Mouse (Mus musculus): ENCODE data around the gene Fry. TPM values are rescaled to one million over a fixed set of nuclear protein-coding genes. Genes with fewer than 3 reads are reported as not detected.

The Fry gene
- polyA plus RNA-seq, 1 experiment from 2014 or later: 3.2 TPM

DNA sequence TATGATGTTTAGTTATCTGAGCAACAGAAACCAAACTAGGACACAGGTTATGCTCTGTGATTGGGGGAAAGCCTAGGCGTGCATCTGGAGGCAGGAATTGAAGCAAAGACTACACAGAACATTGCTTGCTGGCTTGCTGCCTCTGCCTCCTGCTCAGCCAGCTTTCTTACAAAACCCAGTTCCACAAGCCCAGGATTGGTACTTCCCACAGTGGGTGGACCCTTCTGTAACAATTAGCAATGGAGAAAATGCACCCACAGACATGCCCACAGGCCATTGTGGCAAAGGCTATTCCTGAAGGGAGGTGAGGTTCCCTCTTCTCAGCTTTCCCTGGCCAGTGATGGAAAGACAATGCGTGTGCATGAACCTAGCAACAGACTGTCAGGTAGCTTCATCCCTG lies 4.1 kb downstream of the Fry start:
- Histone ChIP-seq H3K27me3 (ENCODE audit: insufficient read depth, low read length) (no peaks in the 10 kb centered on the region), H3K9me3 (ENCODE audit: low read length) (no peaks in the 10 kb centered on the region), H3K27ac (ENCODE audit: low read depth) (no peak overlapping the region), H3K36me3 (replicated peaks; ENCODE audit: insufficient read depth, low read length) (no peaks in the 10 kb centered on the region), H3K4me1 (ENCODE audit: insufficient read depth) (peaks cover 9% of the 10 kb centered on the region), H3K4me2 (ENCODE audit: low read depth, low read length) (no peak overlapping the region), H3K9ac (replicated peaks) (no peak overlapping the region), H3K4me3 (ENCODE audit: low read depth, low read length) (no peak overlapping the region)
- WGBS (ENCODE audit: insufficient replicate concordance): 76% methylated on average over 2 of the region's 2 CpGs
- DNase-seq: no peak
- TF ChIP-seq CTCF (IDR thresholded peaks at IDR 0.05; ENCODE audit: low read depth) (no peak), EP300 (IDR thresholded peaks at IDR 0.05; ENCODE audit: low read depth) (no peak)
- ATAC-seq: no peak

DNA sequence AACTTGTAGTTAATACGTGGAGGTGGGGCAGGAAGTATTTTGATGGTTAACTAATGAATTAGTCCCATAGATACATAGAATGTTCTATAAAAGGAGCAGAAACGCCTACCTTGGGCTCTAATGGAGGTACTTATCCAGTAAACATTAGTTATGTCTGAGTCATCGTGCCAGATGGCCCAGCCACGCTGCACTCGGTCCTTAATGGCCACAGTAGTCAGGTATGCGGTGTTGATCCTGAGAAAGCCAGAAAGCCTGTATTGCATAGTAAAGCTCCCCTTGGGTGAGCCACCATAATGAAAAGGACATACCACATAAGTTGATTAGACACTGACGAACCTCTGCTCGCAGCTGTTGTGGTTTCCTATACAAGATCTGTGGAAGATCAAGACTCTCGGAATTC lies 7.5 kb downstream of the Fry start:
- WGBS (ENCODE audit: insufficient replicate concordance): 74% methylated on average over 9 of the region's 9 CpGs
- H3K36me3 ChIP-seq (replicated peaks; ENCODE audit: insufficient read depth, low read length): no peaks in the 10 kb centered on the region
- no peaks in the 10 kb centered on the region for H3K27me3 ChIP-seq (ENCODE audit: insufficient read depth, low read length)
- ATAC-seq (no peak), DNase-seq (no peak)
- TF ChIP-seq EP300 (IDR thresholded peaks at IDR 0.05; ENCODE audit: low read depth) (no peak), CTCF (IDR thresholded peaks at IDR 0.05; ENCODE audit: low read depth) (no peak)
- no peak overlapping the region for H3K4me2 ChIP-seq (ENCODE audit: low read depth, low read length)
- no peaks in the 10 kb centered on the region for H3K4me1 ChIP-seq (ENCODE audit: insufficient read depth)
- no peak overlapping the region for H3K4me3 ChIP-seq (ENCODE audit: low read depth, low read length)
- no peak overlapping the region for H3K27ac ChIP-seq (ENCODE audit: low read depth)
- H3K9me3 ChIP-seq (ENCODE audit: low read length): no peaks in the 10 kb centered on the region
- H3K9ac ChIP-seq (replicated peaks): no peak overlapping the region

- no peak overlapping the region for H3K4me3 ChIP-seq (ENCODE audit: low read depth, low read length)
- no peaks in the 10 kb centered on the region for H3K4me1 ChIP-seq (ENCODE audit: insufficient read depth)
- WGBS (ENCODE audit: insufficient replicate concordance): 87% methylated on average over 8 of the region's 8 CpGs
- no peak overlapping the region for H3K4me2 ChIP-seq (ENCODE audit: low read depth, low read length)
- DNase-seq (no peak), ATAC-seq (no peak)
- no peaks in the 10 kb centered on the region for H3K27me3 ChIP-seq (ENCODE audit: insufficient read depth, low read length)
- H3K9ac ChIP-seq (replicated peaks): no peak overlapping the region
- no peaks in the 10 kb centered on the region for H3K9me3 ChIP-seq (ENCODE audit: low read length)
- TF ChIP-seq EP300 (IDR thresholded peaks at IDR 0.05; ENCODE audit: low read depth) (no peak), CTCF (IDR thresholded peaks at IDR 0.05; ENCODE audit: low read depth) (no peak)
- no peak overlapping the region for H3K27ac ChIP-seq (ENCODE audit: low read depth)
- no peaks in the 10 kb centered on the region for H3K36me3 ChIP-seq (replicated peaks; ENCODE audit: insufficient read depth, low read length)
These were observed 10.0 kb downstream of the Fry start for GRCm38 (mm10) chr5:150128432-150128831.

DNA sequence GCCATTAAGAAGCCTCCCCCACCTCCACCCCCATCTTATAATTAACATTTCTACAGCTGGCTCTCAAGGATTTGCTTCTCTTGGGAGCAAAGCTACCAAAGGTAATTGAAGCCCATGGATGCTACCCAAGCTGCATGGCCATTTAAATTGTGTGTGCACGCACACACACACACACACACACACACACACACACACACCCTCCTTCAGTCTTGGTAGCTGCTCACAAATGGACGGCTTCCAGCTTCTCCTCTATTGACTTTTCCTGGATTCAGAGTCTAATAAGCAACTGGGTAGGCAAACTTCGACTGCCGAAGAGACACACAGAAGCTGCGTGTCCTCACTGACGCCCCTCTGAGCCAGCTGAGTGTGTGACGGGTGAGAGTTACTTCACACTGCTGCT lies 11.7 kb downstream of the Fry start:
- Histone ChIP-seq H3K4me1 (ENCODE audit: insufficient read depth) (peaks cover 6% of the 10 kb centered on the region; the same call in 1 of the 2 replicates), H3K9ac (replicated peaks) (no peak overlapping the region), H3K36me3 (replicated peaks; ENCODE audit: insufficient read depth, low read length) (no peaks in the 10 kb centered on the region), H3K4me3 (ENCODE audit: low read depth, low read length) (no peak overlapping the region), H3K27ac (ENCODE audit: low read depth) (no peak overlapping the region), H3K9me3 (ENCODE audit: low read length) (no peaks in the 10 kb centered on the region), H3K4me2 (ENCODE audit: low read depth, low read length) (no peak overlapping the region), H3K27me3 (ENCODE audit: insufficient read depth, low read length) (no peaks in the 10 kb centered on the region)
- 76% methylated on average over 7 of the region's 7 CpGs for WGBS (ENCODE audit: insufficient replicate concordance)
- TF ChIP-seq EP300 (IDR thresholded peaks at IDR 0.05; ENCODE audit: low read depth) (no peak), CTCF (IDR thresholded peaks at IDR 0.05; ENCODE audit: low read depth) (no peak)
- no peak for DNase-seq
- ATAC-seq: no peak

GRCm38 (mm10) chr5:150131166-150131565 lies 12.7 kb downstream of the Fry start:
- Histone ChIP-seq H3K4me2 (ENCODE audit: low read depth, low read length) (no peak overlapping the region), H3K27me3 (ENCODE audit: insufficient read depth, low read length) (no peaks in the 10 kb centered on the region), H3K9ac (replicated peaks) (no peak overlapping the region), H3K4me1 (ENCODE audit: insufficient read depth) (peaks cover 8% of the 10 kb centered on the region; the same call in 1 of the 2 replicates), H3K36me3 (replicated peaks; ENCODE audit: insufficient read depth, low read length) (no peaks in the 10 kb centered on the region), H3K27ac (ENCODE audit: low read depth) (no peak overlapping the region), H3K4me3 (ENCODE audit: low read depth, low read length) (no peak overlapping the region), H3K9me3 (ENCODE audit: low read length) (no peaks in the 10 kb centered on the region)
- DNase-seq: no peak
- 87% methylated on average over 7 of the region's 7 CpGs for WGBS (ENCODE audit: insufficient replicate concordance)
- TF ChIP-seq EP300 (IDR thresholded peaks at IDR 0.05; ENCODE audit: low read depth) (no peak), CTCF (IDR thresholded peaks at IDR 0.05; ENCODE audit: low read depth) (no peak)
- no peak for ATAC-seq

DNA sequence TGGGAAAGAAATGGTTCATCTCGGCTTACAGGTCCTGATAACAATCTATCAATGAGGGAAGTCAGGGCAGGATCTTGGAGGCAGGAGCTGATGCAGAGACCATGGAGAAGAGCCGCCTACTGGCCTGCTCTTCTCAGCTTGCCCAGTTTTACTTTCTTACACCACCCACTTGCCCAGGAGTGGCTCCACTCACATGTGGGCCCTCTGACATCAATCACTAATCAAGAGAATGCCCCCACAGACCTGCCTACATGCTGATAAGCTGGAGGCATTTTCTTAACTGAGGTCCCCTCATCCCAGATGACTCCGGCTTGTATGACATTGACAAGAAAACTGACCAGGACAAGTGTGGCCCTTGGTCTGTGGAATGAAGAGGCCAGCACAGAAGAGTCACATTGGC lies 16.2 kb downstream of the Fry start:
- ATAC-seq (peak; percentile 36; the same call in 1 of the 2 replicates), DNase-seq (no peak)
- 53% methylated on average over 3 of the region's 3 CpGs for WGBS (ENCODE audit: insufficient replicate concordance)
- Histone ChIP-seq H3K4me3 (ENCODE audit: low read depth, low read length) (no peak overlapping the region), H3K27me3 (ENCODE audit: insufficient read depth, low read length) (no peaks in the 10 kb centered on the region), H3K4me1 (ENCODE audit: insufficient read depth) (peaks cover 8% of the 10 kb centered on the region; the same call in 1 of the 2 replicates), H3K27ac (ENCODE audit: low read depth) (0 out of 2 replicates have a peak overlapping the region, but pooled peaks have one; percentile 1), H3K9me3 (ENCODE audit: low read length) (no peaks in the 10 kb centered on the region), H3K36me3 (replicated peaks; ENCODE audit: insufficient read depth, low read length) (no peaks in the 10 kb centered on the region), H3K9ac (replicated peaks) (no peak overlapping the region), H3K4me2 (ENCODE audit: low read depth, low read length) (no peak overlapping the region)
- no peak for TF ChIP-seq CTCF (IDR thresholded peaks at IDR 0.05; ENCODE audit: low read depth)
- no peak for TF ChIP-seq EP300 (IDR thresholded peaks at IDR 0.05; ENCODE audit: low read depth)

DNA sequence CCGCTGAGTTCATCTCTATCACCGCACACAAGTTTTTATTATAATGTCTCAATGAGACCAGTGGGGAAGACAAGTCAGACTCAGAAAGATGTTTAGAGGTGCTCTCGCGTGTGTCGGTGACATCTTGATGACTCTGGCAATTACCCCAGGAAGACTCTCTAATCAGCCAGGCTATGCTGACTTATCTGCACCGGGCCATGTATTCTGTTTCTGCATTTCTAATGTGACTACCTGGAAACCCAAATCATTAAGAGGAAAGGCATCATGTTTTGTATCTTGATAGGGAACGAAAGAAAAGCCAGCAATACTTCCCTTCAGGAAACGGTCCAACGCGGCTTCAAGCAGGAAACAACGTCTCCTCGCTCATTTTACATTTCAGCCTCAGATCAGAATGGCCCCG lies 17.1 kb downstream of the Fry start:
- DNase-seq: no peak

More for the DNA sequence above, 17.1 kb downstream of the Fry start:
- H3K4me1 ChIP-seq (ENCODE audit: insufficient read depth): peaks cover 8% of the 10 kb centered on the region; the same call in 1 of the 2 replicates
- TF ChIP-seq CTCF (IDR thresholded peaks at IDR 0.05; ENCODE audit: low read depth) (no peak), EP300 (IDR thresholded peaks at IDR 0.05; ENCODE audit: low read depth) (peak; percentile 77)
- H3K27ac ChIP-seq (ENCODE audit: low read depth): no peak overlapping the region
- H3K4me3 ChIP-seq (ENCODE audit: low read depth, low read length): no peak overlapping the region
- peak; percentile 62 for ATAC-seq
- H3K4me2 ChIP-seq (ENCODE audit: low read depth, low read length): peak overlapping the region; percentile 22; the same call in 1 of the 2 replicates
- no peaks in the 10 kb centered on the region for H3K27me3 ChIP-seq (ENCODE audit: insufficient read depth, low read length)
- whole genome bisulfite sequencing (ENCODE audit: insufficient replicate concordance): 51% methylated on average over 13 of the region's 13 CpGs
- no peaks in the 10 kb centered on the region for H3K9me3 ChIP-seq (ENCODE audit: low read length)
- no peaks in the 10 kb centered on the region for H3K36me3 ChIP-seq (replicated peaks; ENCODE audit: insufficient read depth, low read length)
- H3K9ac ChIP-seq (replicated peaks): no peak overlapping the region
